Mouse (Mus musculus) CH12.LX (cell line): ENCODE measurements around the gene Fam19a1. TPM values are rescaled to one million over a fixed set of nuclear protein-coding genes. Genes with fewer than 3 reads are reported as not detected.
A peak's percentile ranks its signal among the peaks of the same experiment; 100 is the strongest.

Experiments
- DNase-seq: peaks from one replicate; pipeline ENCODE4 v3.0.0-alpha.2; 2013; ENCODE audit errors: extremely low read depth
- H3K27ac ChIP-seq: 2 replicates; pipeline ENCODE4 v1.5.1; 2012; ENCODE audit warnings: low read depth, mild to moderate bottlenecking, control low read depth, moderate library complexity; ENCODE audit not compliant: insufficient read depth
- H3K27me3 ChIP-seq: replicated peaks from 2 replicates; pipeline ENCODE3; 2012; ENCODE audit warnings: inconsistent platforms
- H3K36me3 ChIP-seq, 2 experiments: replicated peaks in 1 of 2; 2 replicates each; pipeline versions ENCODE3 to v1.6.1; 2012; ENCODE audit warnings: inconsistent platforms in 1 of 2, low read length in 1 of 2, mild to moderate bottlenecking in 1 of 2, mixed read lengths in 1 of 2, moderate library complexity in 1 of 2; ENCODE audit not compliant: control insufficient read depth in 1 of 2, insufficient read depth in 1 of 2
- H3K4me1 ChIP-seq, 2 experiments: 2 replicates each; pipeline ENCODE4 v1.6.1; 2012; ENCODE audit warnings: inconsistent platforms in 1 of 2, moderate library complexity in 1 of 2; ENCODE audit not compliant: insufficient read depth in 2 of 2, control insufficient read depth in 1 of 2
- H3K4me2 ChIP-seq: 2 replicates; pipeline ENCODE4 v1.6.1; 2012; ENCODE audit warnings: low read depth, mild to moderate bottlenecking, control low read depth; ENCODE audit not compliant: poor library complexity, insufficient read depth, severe bottlenecking
- H3K4me3 ChIP-seq, 3 experiments: fragments of 150-350 bp in 1 of 3; sonication (generic) in 1 of 3; replicated peaks in 1 of 3; 2 replicates each; pipeline versions ENCODE3 to v1.5.1; 2011 to 2012; ENCODE audit warnings: low read depth in 2 of 3, low read length in 2 of 3, mild to moderate bottlenecking in 2 of 3, moderate library complexity in 2 of 3, control low read depth in 1 of 3, improper control_type of control experiment in 1 of 3, inconsistent platforms in 1 of 3, mixed read lengths in 1 of 3; ENCODE audit not compliant: poor library complexity in 1 of 3
- H3K79me2 ChIP-seq: replicated peaks from 2 replicates; pipeline ENCODE4 v1.6.1; 2012; ENCODE audit warnings: mild to moderate bottlenecking, moderate library complexity; ENCODE audit not compliant: control insufficient read depth, poor library complexity, insufficient read depth, severe bottlenecking; ENCODE audit errors: extremely low read depth
- H3K9ac ChIP-seq: 2 replicates; pipeline ENCODE4 v1.6.1; 2012; ENCODE audit warnings: low read depth, mild to moderate bottlenecking, control low read depth, moderate library complexity; ENCODE audit not compliant: insufficient read depth
- H3K9me3 ChIP-seq: replicated peaks from 2 replicates; pipeline ENCODE3; 2012; ENCODE audit warnings: low read length, inconsistent platforms, mixed read lengths
- BHLHE40 ChIP-seq: IDR thresholded peaks from 2 replicates; pipeline ENCODE4 v1.6.1; 2011; ENCODE audit warnings: mild to moderate bottlenecking, low read depth, low read length, improper control_type of control experiment
- CHD1 ChIP-seq: IDR thresholded peaks from 2 replicates; pipeline ENCODE4 v1.6.1; 2012; ENCODE audit warnings: low read depth, low read length, improper control_type of control experiment, inconsistent platforms
- CHD2 ChIP-seq: IDR thresholded peaks from 2 replicates; pipeline ENCODE4 v1.6.1; 2011; ENCODE audit warnings: low read length, improper control_type of control experiment
- E2F4 ChIP-seq: IDR thresholded peaks from 2 replicates; pipeline ENCODE4 v1.6.1; 2011; ENCODE audit warnings: low read depth, low read length, improper control_type of control experiment; ENCODE audit not compliant: insufficient replicate concordance
- ELF1 ChIP-seq: IDR thresholded peaks from 2 replicates; pipeline ENCODE4 v1.6.1; 2014; ENCODE audit warnings: low read depth, mild to moderate bottlenecking, inconsistent platforms, low read length, improper control_type of control experiment
- ETS1 ChIP-seq: conservative IDR thresholded peaks from 2 replicates; pipeline ENCODE4 v1.6.1; 2012; ENCODE audit warnings: low read depth, mild to moderate bottlenecking, inconsistent platforms, low read length, improper control_type of control experiment, moderate library complexity
- HCFC1 ChIP-seq: IDR thresholded peaks from 2 replicates; pipeline ENCODE4 v1.6.1; 2012; ENCODE audit warnings: low read depth, mild to moderate bottlenecking, inconsistent platforms, low read length, improper control_type of control experiment
- IRF4 ChIP-seq: IDR thresholded peaks from 2 replicates; pipeline ENCODE4 v1.6.1; 2014; ENCODE audit warnings: low read depth, mild to moderate bottlenecking, inconsistent platforms, low read length, improper control_type of control experiment
- KAT2A ChIP-seq: IDR thresholded peaks from 2 replicates; pipeline ENCODE4 v1.6.1; 2012; ENCODE audit warnings: low read length, improper control_type of control experiment, inconsistent platforms; ENCODE audit not compliant: insufficient replicate concordance
- MAX ChIP-seq: IDR thresholded peaks from 2 replicates; pipeline ENCODE4 v1.6.1; 2011; ENCODE audit warnings: low read length, improper control_type of control experiment
- MAZ ChIP-seq: IDR thresholded peaks from 2 replicates; pipeline ENCODE4 v1.6.1; 2012; ENCODE audit warnings: low read depth, mild to moderate bottlenecking, inconsistent platforms, low read length, improper control_type of control experiment, moderate library complexity
- MYC ChIP-seq: IDR thresholded peaks from 2 replicates; pipeline ENCODE4 v1.6.1; 2011; ENCODE audit warnings: low read depth, mild to moderate bottlenecking, improper control_type of control experiment, low read length
- NELFE ChIP-seq: IDR thresholded peaks from 2 replicates; pipeline ENCODE4 v1.6.1; 2011; ENCODE audit warnings: low read depth, low read length, improper control_type of control experiment
- POLR2A ChIP-seq: IDR thresholded peaks from 2 replicates; pipeline ENCODE4 v1.6.1; 2011; ENCODE audit warnings: low read depth, mild to moderate bottlenecking, improper control_type of control experiment, low read length
- SMC3 ChIP-seq: IDR thresholded peaks from 2 replicates; pipeline ENCODE4 v1.6.1; 2011; ENCODE audit warnings: low read depth, low read length, improper control_type of control experiment
- USF2 ChIP-seq: conservative IDR thresholded peaks from 2 replicates; pipeline ENCODE4 v1.6.1; 2011; ENCODE audit warnings: low read depth, low read length, improper control_type of control experiment
- ZMIZ1 ChIP-seq: IDR thresholded peaks from 2 replicates; pipeline ENCODE4 v1.6.1; 2012; ENCODE audit warnings: low read depth, mild to moderate bottlenecking, inconsistent platforms, low read length, improper control_type of control experiment
- ZNF384 ChIP-seq: IDR thresholded peaks from 2 replicates; pipeline ENCODE4 v1.6.1; 2012; ENCODE audit warnings: low read depth, low read length, improper control_type of control experiment, inconsistent platforms
- dilution Hi-C: fragments of 300-500 bp; cut with MboI; formaldehyde crosslinking; loops from 2 replicates; pipeline ENCODE4 v1.14.3; 2020; ENCODE audit warnings: low sequenced_read_pairs; ENCODE audit not compliant: extremely low pct_unique_long_range_greater_than_20kb, extremely low pct_ligation_motif_present
- in situ Hi-C: fragments of 300-500 bp; cut with MboI; formaldehyde crosslinking; loops from 3 replicates; pipeline ENCODE4 v1.14.3; 2019; ENCODE audit warnings: low sequenced_read_pairs, low pct_ligation_motif_present, low pct_unique_long_range_greater_than_20kb, mixed read lengths
- polyA plus RNA-seq: library from polyadenylated mRNA; unstranded; fragments of >175 nt; gene quantifications from 2 replicates; pipeline ENCODE4 v1.2.1, GENCODE M21; 2012; ENCODE audit warnings: low read depth; ENCODE audit not compliant: insufficient read length
- total RNA-seq, 2 experiments: library from RNA; depleted of rRNA; stranded (reverse); fragments of 300-350 nt in 1 of 2; fragments of >200 nt in 1 of 2; gene quantifications; 2 replicates each; pipeline ENCODE4 v1.2.3; 2012 to 2014

Fam19a1 gene
- 0.08 TPM in 1 of 2 replicates, not detected in the other for total RNA-seq (2012; rRNA removed)
- total RNA-seq (2014; rRNA removed), result 0.08 TPM in 1 of 2 replicates, not detected in the other
- 0.14 TPM in 1 of 2 replicates, not detected in the other for polyA plus RNA-seq

DNA sequence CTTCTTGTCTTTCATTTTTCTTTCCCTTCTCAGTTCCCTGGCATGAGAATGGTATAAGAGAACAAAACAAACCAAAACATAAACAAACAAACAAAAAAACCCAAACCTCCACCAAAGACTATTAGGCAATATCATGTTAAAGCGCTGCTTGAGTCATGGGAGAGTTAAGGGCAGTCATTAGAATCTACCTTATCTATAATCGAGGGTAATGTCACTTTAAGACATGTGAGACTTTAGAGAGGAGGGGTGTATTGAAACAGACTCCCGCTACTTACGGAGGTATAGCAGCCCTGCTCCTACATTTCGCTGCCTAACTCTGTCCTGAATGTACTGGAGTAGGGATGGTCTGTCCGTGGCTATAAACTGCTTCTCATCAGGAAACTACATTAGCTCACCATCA lies at the start of gene Fam19a1:
Fam19a1 (plus strand) TSS at position 301 of the 400 bp plus-strand sequence.
- no peaks in the 10 kb centered on the region for H3K36me3 ChIP-seq
- no peaks in the 10 kb centered on the region for H3K4me1 ChIP-seq
- H3K4me3 ChIP-seq, result no peak within 1 kb of the TSS
- TF ChIP-seq ELF1 (no peak), MAX (no peak), MYC (no peak), SMC3 (no peak), HCFC1 (no peak), BHLHE40 (no peak), E2F4 (no peak), POLR2A (no peak), NELFE (no peak), CHD1 (no peak), CHD2 (no peak), MAZ (no peak), ETS1 (no peak), ZMIZ1 (no peak), IRF4 (no peak)
- no peaks in the 10 kb centered on the region for H3K27me3 ChIP-seq
- no peaks in the 10 kb centered on the region for H3K79me2 ChIP-seq
- no peak within 1 kb of the TSS for H3K9ac ChIP-seq
- H3K4me2 ChIP-seq, result no peak within 1 kb of the TSS
- in situ Hi-C loops (no loop called here), dilution Hi-C loops (no loop called here)
- H3K9me3 ChIP-seq, result peaks cover 18% of the 10 kb centered on the region
- no peak within 1 kb of the TSS for H3K27ac ChIP-seq
- DNase-seq, result no peak

DNA sequence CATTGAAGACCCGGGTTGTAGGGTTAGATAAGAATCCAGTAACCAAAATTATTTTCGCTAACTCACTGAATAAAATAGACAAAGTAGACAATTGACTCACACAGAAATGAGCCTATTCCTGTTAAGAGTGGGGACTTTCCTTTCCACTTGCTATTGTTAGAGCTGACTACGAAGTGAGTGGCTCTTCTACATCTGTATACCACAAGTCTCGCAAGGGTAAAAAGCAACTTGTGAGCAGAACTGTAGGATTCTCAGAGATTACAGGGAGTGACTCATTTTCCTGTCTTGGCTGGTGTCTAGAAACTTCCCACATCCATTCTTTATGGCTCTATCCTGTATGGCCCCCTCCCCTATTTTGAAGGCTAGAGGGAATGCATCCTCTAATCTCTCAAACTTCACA lies 41.9 kb upstream of the Fam19a1 start:
- Histone ChIP-seq H3K4me1 (peaks cover 0 to 12% of the 10 kb centered on the region in 2 experiments; a peak in 1 of 4 replicates), H3K36me3 (no peaks in the 10 kb centered on the region), H3K4me2 (no peak overlapping the region), H3K9ac (no peak overlapping the region), H3K27ac (no peak overlapping the region), H3K4me3 (no peak overlapping the region), H3K9me3 (peaks cover 4% of the 10 kb centered on the region), H3K79me2 (no peaks in the 10 kb centered on the region), H3K27me3 (no peaks in the 10 kb centered on the region)
- in situ Hi-C loops (no loop called here), dilution Hi-C loops (no loop called here)
- TF ChIP-seq USF2, result no peak
- no peak for TF ChIP-seq KAT2A
- no peak for TF ChIP-seq ZNF384
- no peak for TF ChIP-seq MAX
- TF ChIP-seq ETS1, result peak; percentile 29; the same call in 1 of the 2 replicates
- TF ChIP-seq CHD2, result no peak
- DNase-seq, result peak; percentile 38
